Mouse (Mus musculus): Measurements from ENCODE around the gene Pias1. TPM values are rescaled to one million over a fixed set of nuclear protein-coding genes. Genes with fewer than 3 reads are reported as not detected.

Pias1 gene
- polyA plus RNA-seq, 1 experiment from 2014 or later = 61.9 TPM

DNA sequence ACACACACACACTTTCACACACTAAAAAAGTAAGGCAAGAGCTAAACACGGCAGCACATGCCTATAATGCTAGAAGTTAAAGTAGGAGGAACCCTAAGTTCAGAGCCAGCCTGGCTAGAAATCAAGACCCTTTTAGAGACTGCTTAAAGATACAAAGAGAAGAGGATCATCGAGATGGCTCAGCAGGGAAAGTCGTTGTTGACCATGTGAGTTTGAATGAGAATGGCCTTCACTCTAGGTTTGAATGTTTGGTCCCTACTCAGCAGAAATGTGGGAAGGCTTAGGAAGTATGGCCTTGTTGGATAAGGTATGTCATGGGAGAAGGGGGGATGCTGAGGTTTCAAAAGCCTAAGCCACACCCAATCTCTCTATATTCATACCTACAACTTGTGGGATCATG, 46.8 kb downstream of the Pias1 start:
- Histone ChIP-seq H3K9me3 (replicated peaks) (no peaks in the 10 kb centered on the region), H3K36me3 (no peaks in the 10 kb centered on the region), H3K27me3 (no peaks in the 10 kb centered on the region), H3K27ac (replicated peaks) (no peak overlapping the region), H3K4me2 (replicated peaks) (no peak overlapping the region), H3K4me3 (replicated peaks) (no peak overlapping the region), H3K4me1 (no peaks in the 10 kb centered on the region), H3K9ac (no peak overlapping the region)
- 83% methylated on average over 3 of the region's 3 CpGs for WGBS
- no peak for ATAC-seq (ENCODE audit: insufficient number of reproducible peaks, low FRiP score, low TSS enrichment, low read depth)

DNA sequence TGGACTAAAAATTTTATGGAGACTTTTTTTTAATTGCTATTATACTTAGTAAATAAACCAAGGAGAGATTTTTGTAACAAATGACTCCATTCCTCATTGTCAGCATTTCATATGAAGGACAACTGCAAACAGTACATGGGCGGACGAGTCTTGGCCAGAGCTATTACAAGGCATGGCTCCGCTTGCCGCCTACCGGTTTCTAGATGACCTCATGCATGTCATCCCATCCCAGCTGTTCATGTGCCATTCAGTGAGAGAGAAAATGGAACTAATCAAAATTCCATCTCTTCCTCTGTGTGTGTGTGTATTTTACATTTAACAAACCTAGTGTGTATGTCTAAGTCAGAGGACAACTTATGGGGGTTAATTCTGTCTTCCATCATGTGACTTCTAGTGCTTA, 51.9 kb downstream of the Pias1 start:
- Histone ChIP-seq H3K4me1 (no peaks in the 10 kb centered on the region), H3K4me3 (replicated peaks) (no peak overlapping the region), H3K36me3 (no peaks in the 10 kb centered on the region), H3K27me3 (no peaks in the 10 kb centered on the region), H3K9ac (no peak overlapping the region), H3K4me2 (replicated peaks) (no peak overlapping the region), H3K9me3 (replicated peaks) (no peaks in the 10 kb centered on the region), H3K27ac (replicated peaks) (no peak overlapping the region)
- no peak for ATAC-seq (ENCODE audit: insufficient number of reproducible peaks, low FRiP score, low TSS enrichment, low read depth)
- WGBS = 70% methylated on average over 5 of the region's 5 CpGs

DNA sequence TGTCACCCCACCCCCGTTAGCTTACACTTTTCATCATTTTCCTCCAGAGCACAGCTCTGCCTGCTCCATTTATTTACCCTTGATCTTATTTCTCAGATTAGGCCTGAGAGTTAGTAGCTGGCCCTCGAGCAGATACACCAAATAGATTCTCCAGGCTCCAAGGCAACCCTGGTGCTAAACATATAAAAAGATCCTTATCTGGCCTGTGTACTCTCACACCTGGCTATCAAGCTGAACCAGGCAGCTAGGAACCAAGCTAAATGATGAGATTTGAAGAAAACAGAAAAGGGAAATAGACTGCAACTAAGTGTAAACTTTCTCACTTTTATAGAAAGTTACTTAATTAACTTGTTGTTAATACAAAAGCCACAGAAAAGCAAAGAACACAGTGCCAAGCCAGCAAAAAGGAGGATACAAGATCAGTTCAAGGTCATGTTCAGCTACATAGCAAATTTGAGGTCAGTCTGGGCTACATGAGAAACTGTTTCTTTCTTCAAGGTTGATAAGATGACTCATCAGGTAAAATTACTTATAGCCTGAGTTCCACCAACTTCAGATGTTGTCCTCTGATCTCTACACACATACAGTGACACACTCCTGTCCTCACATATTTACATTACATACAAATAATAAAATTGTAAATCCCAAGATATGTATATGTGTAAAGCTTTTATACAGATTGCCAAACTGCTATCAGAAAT, 52.9 kb downstream of the Pias1 start:
- H3K27me3 ChIP-seq = no peaks in the 10 kb centered on the region
- H3K27ac ChIP-seq (replicated peaks) = no peak overlapping the region
- no peak overlapping the region for H3K9ac ChIP-seq
- H3K4me3 ChIP-seq (replicated peaks) = no peak overlapping the region
- ATAC-seq (ENCODE audit: insufficient number of reproducible peaks, low FRiP score, low TSS enrichment, low read depth) = no peak
- H3K36me3 ChIP-seq = no peaks in the 10 kb centered on the region
- H3K4me1 ChIP-seq = no peaks in the 10 kb centered on the region
- H3K9me3 ChIP-seq (replicated peaks) = no peaks in the 10 kb centered on the region
- no peak overlapping the region for H3K4me2 ChIP-seq (replicated peaks)
- WGBS = 67% methylated on average over 2 of the region's 2 CpGs

DNA sequence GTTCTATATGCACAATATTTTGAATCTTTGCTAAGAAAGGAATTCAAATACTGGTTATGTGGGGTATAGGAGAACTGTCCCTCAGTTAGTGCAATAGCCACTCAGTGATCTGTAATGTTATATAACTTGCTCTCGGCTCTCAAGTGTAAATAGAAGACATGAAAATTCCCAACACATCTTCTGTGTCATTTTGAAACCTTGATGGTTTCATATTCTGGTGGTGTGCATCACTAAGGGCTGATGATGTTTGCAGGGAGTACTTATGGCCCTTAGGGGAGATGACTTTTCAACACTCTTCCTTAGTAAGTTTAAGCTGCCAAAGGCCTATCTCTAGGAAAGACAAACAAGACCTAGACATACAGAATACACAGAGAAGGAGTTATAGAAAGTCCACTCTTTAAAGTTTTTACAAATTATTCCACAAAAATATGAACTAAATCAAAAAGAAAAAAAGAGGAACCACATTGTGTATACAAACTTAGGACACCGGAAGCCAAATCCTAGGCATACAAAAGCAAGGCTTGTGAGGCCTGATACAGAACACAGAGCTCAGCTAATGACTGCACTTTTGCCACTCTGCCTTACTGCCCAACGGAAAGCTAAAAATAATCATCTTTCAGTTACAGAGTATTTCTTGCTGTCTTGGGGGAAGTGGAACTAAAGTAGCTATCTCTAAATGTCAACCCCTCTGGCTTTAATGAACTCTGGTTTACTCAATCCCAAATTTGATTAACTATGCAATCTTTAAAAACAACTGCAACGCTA, 55.0 kb downstream of the Pias1 start:
- Histone ChIP-seq H3K27ac (replicated peaks) (no peak overlapping the region), H3K4me1 (0 out of 2 replicates have a peak, but pooled peaks cover 2% of the 10 kb centered on the region), H3K27me3 (no peaks in the 10 kb centered on the region), H3K4me2 (replicated peaks) (no peak overlapping the region), H3K9me3 (replicated peaks) (no peaks in the 10 kb centered on the region), H3K4me3 (replicated peaks) (no peak overlapping the region), H3K36me3 (no peaks in the 10 kb centered on the region), H3K9ac (no peak overlapping the region)
- no peak for ATAC-seq (ENCODE audit: insufficient number of reproducible peaks, low FRiP score, low TSS enrichment, low read depth)
- 61% methylated on average over 4 of the region's 4 CpGs for WGBS

DNA sequence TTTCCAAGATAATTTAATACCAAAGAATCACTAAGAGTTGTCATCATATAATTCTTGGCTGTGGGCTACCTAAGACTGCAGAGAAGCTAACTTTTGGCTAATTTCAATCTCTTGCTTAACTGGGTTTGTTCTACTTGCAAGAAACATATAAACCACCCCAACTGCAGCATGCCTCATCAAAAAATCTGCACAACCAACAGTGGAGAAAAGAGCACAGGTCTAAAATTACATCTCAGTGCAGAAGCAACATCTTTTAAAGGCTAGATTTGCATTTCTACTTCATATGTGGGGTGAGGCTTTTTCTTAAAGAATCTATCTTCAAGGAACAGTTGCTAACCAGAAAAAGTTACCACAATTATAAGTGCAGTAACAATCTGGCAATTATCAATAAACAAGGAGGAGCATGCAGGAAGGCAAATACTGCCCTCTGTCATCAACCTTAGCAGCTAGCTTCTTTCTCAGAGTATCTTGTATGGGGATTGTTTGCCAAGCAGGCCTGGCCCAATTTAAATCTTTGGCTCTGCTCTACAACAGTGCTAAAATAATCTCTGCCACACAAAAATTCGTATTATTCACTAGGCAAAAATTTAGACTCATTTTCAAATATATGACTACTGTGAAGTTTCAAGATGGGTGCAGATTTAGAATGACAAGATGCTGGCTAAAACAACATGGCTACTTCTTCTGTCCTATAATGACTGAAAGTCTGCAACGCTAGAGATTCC, 62.7 kb downstream of the Pias1 start:
- WGBS = 70% methylated on average over 2 of the region's 2 CpGs
- no peak overlapping the region for H3K4me2 ChIP-seq (replicated peaks)
- peaks cover 9% of the 10 kb centered on the region; the same call in 1 of the 2 replicates for H3K36me3 ChIP-seq
- 0 out of 2 replicates have a peak, but pooled peaks cover 2% of the 10 kb centered on the region for H3K4me1 ChIP-seq
- H3K27ac ChIP-seq (replicated peaks) = no peak overlapping the region
- no peak for ATAC-seq (ENCODE audit: insufficient number of reproducible peaks, low FRiP score, low TSS enrichment, low read depth)
- no peak overlapping the region for H3K9ac ChIP-seq
- H3K9me3 ChIP-seq (replicated peaks) = no peaks in the 10 kb centered on the region
- no peak overlapping the region for H3K4me3 ChIP-seq (replicated peaks)
- no peaks in the 10 kb centered on the region for H3K27me3 ChIP-seq

DNA sequence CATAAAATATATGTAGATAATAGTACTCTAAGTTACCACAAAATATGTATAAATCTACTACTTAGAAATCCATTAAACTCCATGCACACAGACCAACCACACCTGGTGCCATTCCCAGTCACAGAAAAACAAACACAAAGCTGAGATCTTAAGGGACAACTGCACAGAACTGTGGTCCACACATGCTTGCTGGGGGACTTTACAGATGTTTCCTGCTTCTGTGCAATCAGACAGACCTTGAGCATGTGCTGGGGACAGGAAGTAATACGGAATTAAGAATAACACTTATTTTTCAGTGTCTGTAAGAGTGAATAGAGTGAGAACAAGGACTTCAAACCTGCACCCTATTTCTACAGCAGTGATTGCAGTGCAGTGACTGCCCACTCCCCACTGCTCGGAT, 66.8 kb downstream of the Pias1 start:
- no peak overlapping the region for H3K4me3 ChIP-seq (replicated peaks)
- no peak for ATAC-seq (ENCODE audit: insufficient number of reproducible peaks, low FRiP score, low TSS enrichment, low read depth)
- no peaks in the 10 kb centered on the region for H3K9me3 ChIP-seq (replicated peaks)
- no peak overlapping the region for H3K27ac ChIP-seq (replicated peaks)
- no peak overlapping the region for H3K9ac ChIP-seq
- H3K36me3 ChIP-seq = peaks cover 30% of the 10 kb centered on the region
- H3K4me2 ChIP-seq (replicated peaks) = no peak overlapping the region
- no peaks in the 10 kb centered on the region for H3K4me1 ChIP-seq
- WGBS = 78% methylated on average over 2 of the region's 2 CpGs
- H3K27me3 ChIP-seq = no peaks in the 10 kb centered on the region

DNA sequence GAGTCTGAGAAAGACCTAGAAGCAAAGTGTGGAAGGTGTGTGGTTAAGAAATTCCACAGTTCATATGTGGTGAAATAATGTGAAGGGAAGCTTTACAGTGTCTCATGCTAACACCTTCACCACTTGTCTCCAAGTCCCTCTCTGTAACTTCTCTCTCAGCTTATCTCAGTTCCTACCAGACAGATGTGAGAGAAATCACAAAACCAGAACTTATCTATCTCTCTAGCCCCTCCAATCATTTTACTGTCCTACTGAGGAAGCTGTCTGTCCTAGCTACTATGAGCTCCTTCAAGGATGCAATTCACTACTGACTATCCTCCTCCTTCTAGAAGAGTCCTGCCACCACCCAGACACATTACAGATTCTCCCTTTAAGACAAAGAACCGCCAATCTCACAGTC, 70.7 kb downstream of the Pias1 start:
- Histone ChIP-seq H3K27ac (replicated peaks) (no peak overlapping the region), H3K9me3 (replicated peaks) (no peaks in the 10 kb centered on the region), H3K9ac (no peak overlapping the region), H3K27me3 (no peaks in the 10 kb centered on the region), H3K4me3 (replicated peaks) (no peak overlapping the region), H3K36me3 (peaks cover 37% of the 10 kb centered on the region), H3K4me2 (replicated peaks) (no peak overlapping the region), H3K4me1 (no peaks in the 10 kb centered on the region)
- ATAC-seq (ENCODE audit: insufficient number of reproducible peaks, low FRiP score, low TSS enrichment, low read depth) = no peak
- 98% methylated on average over 1 of the region's 1 CpGs for WGBS

DNA sequence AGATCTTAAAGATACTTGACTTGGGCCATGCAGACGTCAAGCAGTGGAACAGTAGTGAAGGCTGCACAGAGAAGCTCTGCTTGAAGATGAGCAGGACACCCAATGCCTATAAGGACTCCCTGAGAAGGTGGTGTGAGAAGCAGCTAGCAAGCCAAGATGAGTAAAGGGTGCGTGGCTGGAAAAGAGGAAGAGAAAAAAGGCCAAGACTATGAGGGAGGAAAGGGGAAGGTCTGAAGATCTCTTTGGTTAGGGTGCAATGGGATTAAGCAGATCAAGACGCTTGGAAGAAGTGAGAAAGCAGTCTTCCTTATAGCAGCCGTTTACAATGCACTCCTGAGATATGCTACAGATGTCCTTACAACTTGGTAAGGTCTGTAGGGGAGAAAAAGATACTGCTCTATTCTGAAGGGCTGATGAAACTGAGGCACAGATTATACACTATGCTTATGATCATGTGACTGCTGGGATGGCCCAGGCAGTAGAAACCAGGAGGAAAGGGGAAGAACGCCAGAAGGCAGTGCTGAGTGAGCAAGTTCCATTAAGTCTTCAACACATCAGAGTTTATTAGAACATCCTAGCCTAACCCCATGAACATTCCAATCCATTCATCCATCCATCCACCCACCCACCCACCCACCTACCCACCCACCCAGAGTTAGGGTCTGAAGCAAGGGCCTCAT, 74.2 kb downstream of the Pias1 start:
- ATAC-seq (ENCODE audit: insufficient number of reproducible peaks, low FRiP score, low TSS enrichment, low read depth) = no peak
- Histone ChIP-seq H3K27ac (replicated peaks) (no peak overlapping the region), H3K36me3 (peaks cover 38% of the 10 kb centered on the region), H3K27me3 (no peaks in the 10 kb centered on the region), H3K9ac (no peak overlapping the region), H3K4me2 (replicated peaks) (no peak overlapping the region), H3K4me3 (replicated peaks) (no peak overlapping the region), H3K9me3 (replicated peaks) (no peaks in the 10 kb centered on the region), H3K4me1 (no peaks in the 10 kb centered on the region)
- WGBS = 83% methylated on average over 5 of the region's 5 CpGs

DNA sequence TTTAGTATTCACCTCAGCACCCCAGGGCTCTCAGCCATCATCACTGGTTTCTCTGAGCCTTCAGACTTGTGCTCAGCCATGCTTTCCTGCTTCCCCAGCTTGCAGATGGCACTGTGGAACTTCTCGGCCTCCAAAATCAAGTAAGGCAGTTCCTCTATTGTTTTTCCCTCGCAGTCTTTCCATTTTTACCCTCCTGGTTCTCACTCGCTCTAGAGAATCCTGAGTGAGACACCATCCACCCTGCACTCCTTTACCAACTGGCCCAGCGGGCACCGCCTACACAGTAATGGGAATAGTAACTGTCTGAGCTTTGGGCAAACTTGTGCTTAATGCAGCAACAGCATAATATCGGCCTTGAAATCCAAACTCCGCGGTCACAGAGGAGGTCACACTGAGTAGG, 82.7 kb downstream of the Pias1 start:
- Histone ChIP-seq H3K4me2 (replicated peaks) (no peak overlapping the region), H3K4me3 (replicated peaks) (no peak overlapping the region), H3K9ac (no peak overlapping the region), H3K4me1 (no peaks in the 10 kb centered on the region), H3K27ac (replicated peaks) (no peak overlapping the region), H3K9me3 (replicated peaks) (no peaks in the 10 kb centered on the region), H3K36me3 (peaks cover 35% of the 10 kb centered on the region), H3K27me3 (no peaks in the 10 kb centered on the region)
- WGBS = 94% methylated on average over 8 of the region's 8 CpGs
- ATAC-seq (ENCODE audit: insufficient number of reproducible peaks, low FRiP score, low TSS enrichment, low read depth) = no peak

DNA sequence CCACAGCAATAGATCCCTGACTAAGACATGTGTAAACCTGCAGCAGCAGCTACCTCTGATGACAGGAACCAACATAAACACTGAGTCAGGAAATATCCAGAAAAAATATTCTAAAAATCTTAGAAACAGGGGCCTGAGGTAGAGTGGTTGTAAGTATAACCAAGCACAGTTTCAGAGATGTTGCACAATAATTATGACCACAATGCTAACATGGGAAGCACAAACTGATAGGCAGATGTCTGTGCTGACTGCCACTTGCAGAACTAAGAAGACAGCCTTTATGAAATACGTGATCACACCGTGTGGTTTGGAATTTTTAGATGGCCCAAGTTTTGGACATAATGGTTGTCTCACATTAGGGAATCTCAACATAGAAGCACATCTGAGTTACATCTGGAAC, 83.9 kb downstream of the Pias1 start:
- Histone ChIP-seq H3K27me3 (no peaks in the 10 kb centered on the region), H3K4me3 (replicated peaks) (no peak overlapping the region), H3K9me3 (replicated peaks) (no peaks in the 10 kb centered on the region), H3K9ac (no peak overlapping the region), H3K4me1 (no peaks in the 10 kb centered on the region), H3K4me2 (replicated peaks) (no peak overlapping the region), H3K27ac (replicated peaks) (no peak overlapping the region), H3K36me3 (peaks cover 31% of the 10 kb centered on the region)
- 92% methylated on average over 2 of the region's 2 CpGs for WGBS
- ATAC-seq (ENCODE audit: insufficient number of reproducible peaks, low FRiP score, low TSS enrichment, low read depth) = no peak

DNA sequence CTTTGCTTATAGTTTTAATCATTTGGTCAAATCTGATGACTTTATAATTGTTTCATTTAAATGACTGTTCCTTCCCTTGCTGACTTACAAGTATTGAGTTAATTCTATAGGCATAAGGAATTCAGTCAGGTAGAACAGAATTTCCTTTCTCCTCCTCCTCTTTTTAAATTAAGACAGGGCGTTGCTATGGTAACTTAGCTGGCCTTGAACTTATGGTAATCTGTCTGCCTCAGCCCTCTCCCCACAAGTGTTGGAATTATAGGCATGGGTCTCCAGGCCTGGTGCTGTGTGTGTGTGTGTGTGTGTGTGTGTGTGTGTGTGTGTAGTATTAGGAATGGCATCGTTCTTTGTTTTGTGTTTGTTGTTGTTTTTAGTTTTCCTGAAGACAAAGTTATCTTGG, 86.0 kb downstream of the Pias1 start:
- no peaks in the 10 kb centered on the region for H3K4me1 ChIP-seq
- peaks cover 28% of the 10 kb centered on the region for H3K36me3 ChIP-seq
- no peaks in the 10 kb centered on the region for H3K27me3 ChIP-seq
- no peak overlapping the region for H3K4me3 ChIP-seq (replicated peaks)
- H3K4me2 ChIP-seq (replicated peaks) = no peak overlapping the region
- H3K9me3 ChIP-seq (replicated peaks) = no peaks in the 10 kb centered on the region
- 83% methylated on average over 2 of the region's 2 CpGs for WGBS
- no peak for ATAC-seq (ENCODE audit: insufficient number of reproducible peaks, low FRiP score, low TSS enrichment, low read depth)
- no peak overlapping the region for H3K9ac ChIP-seq
- H3K27ac ChIP-seq (replicated peaks) = no peak overlapping the region

Data from embryonic facial prominence, embryonic 15.5 days (tissue).